Mouse (Mus musculus): ENCODE measurements around the gene 2310022A10Rik.

DNA sequence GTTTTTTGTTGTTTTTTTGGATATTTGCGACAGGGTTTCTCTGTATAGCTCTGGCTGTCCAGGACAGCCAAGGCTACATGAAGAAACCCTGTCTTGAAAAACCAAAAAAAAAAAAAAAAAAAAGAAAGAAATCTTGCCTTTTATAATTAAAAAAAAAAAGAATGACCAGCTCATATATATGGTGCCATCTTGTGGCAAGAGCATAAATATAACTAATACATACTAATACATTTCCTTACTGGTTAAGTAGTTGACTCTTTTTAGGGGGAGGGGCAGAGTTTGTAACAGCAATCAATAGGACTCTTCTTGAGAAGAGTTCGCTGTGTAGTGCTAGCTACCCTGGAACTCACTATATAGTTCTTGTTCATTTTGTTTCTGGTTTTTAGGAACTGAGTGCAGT is 34.7 kb downstream of the 2310022A10Rik start:
- TF ChIP-seq CTCF (IDR thresholded peaks at IDR 0.05): peak; percentile 28
- no peak for TF ChIP-seq EP300 (IDR thresholded peaks at IDR 0.05)
